Mouse (Mus musculus) heart, adult 2 months (tissue): Measurements from ENCODE around the gene Anxa9.

Source experiments
- CTCF ChIP-seq: fragments of 200-600 bp; IDR thresholded peaks from 2 replicates; pipeline ENCODE4 v1.8.1; 2022; ENCODE audit warnings: antibody characterized with exemption, mild to moderate bottlenecking, moderate library complexity
- EP300 ChIP-seq: fragments of 200-500 bp; IDR thresholded peaks from 2 replicates; pipeline ENCODE4 v1.6.1; 2011; ENCODE audit warnings: low read depth, low read length, control low read depth; ENCODE audit not compliant: insufficient read depth
- POLR2A ChIP-seq: fragments of 200-500 bp; IDR thresholded peaks from 2 replicates; pipeline ENCODE4 v1.6.1; 2011; ENCODE audit warnings: mild to moderate bottlenecking, low read depth, low read length, control low read depth; ENCODE audit not compliant: insufficient read depth

- TF ChIP-seq CTCF: no peak
- TF ChIP-seq POLR2A: no peak
- TF ChIP-seq EP300: no peak
Measured at GRCm38 (mm10) chr3:95307100-95307499, at the start of gene Anxa9.
